In the genomic region with DNA sequence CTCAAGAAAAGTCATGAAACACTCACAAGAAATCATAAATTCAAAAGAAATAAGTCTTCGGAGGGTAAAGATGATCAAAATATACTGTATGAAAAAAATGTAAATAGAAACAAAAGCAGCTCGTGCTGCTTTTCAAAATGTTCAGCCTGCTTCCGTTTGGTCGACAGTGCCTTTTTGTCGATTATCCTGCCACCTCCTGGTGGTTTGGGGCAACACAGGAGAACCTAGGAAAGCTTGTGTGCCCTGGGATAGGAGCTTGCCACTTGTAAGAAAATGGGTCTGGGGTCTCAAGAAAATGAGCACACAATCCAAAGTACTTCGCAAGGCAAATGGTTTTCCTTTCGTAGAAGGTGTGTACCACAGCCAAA, we compare ENCODE assay signal across 8 mouse cellular contexts. TPM values are rescaled to one million over a fixed set of nuclear protein-coding genes. Genes with fewer than 3 reads are reported as not detected.
DNase-seq lines count a peak whose midpoint lies in the region; ATAC-seq and TF ChIP-seq lines count a peak whose summit lies in the region.

No protein-coding gene starts in this region.

- H3K36me3 ChIP-seq in forebrain, embryonic 12.5 days (replicated peaks) = no peaks in the 10 kb centered on the region

- peak overlapping the region; percentile 78 for H3K4me2 ChIP-seq in forebrain, embryonic 12.5 days

- under 1% methylated on average over 7 of the region's 7 CpGs for WGBS in forebrain, embryonic 12.5 days

- H3K4me3 ChIP-seq in forebrain, embryonic 12.5 days (replicated peaks) = peak overlapping the region; percentile 68
- peak overlapping the region; percentile 82 for H3K4me3 ChIP-seq in layer of hippocampus, adult 2 months

- no peak overlapping the region for H3K27ac ChIP-seq in forebrain, embryonic 12.5 days
- peak overlapping the region; percentile 36; the same call in 1 of the 2 replicates for H3K27ac ChIP-seq in layer of hippocampus, adult 2 months

- no peaks in the 10 kb centered on the region; the same call in 1 of the 2 replicates for H3K4me1 ChIP-seq in forebrain, embryonic 12.5 days

- no peak for ATAC-seq in forebrain, embryonic 12.5 days (ENCODE audit: low FRiP score)

- H3K9me3 ChIP-seq in forebrain, embryonic 12.5 days = no peaks in the 10 kb centered on the region

- H3K9ac ChIP-seq in forebrain, embryonic 12.5 days = no peak overlapping the region

- peak; percentile 91 for TF ChIP-seq CTCF in layer of hippocampus, adult 2 months (conservative IDR thresholded peaks at IDR 0.05)

- DNase-seq in MEL-GATA-1-ER (ENCODE audit: extremely low read depth, low read depth) = peak; percentile 95
- DNase-seq in c-Kit-positive CD71-positive TER-119-negative erythroid progenitor cells, embryonic 14.5 days (ENCODE audit: low read depth) = peak; percentile 87
- peak; percentile 84 for DNase-seq in heart, postnatal 4 days
- peak; percentile 70 to 78 for DNase-seq in layer of hippocampus, adult 2 months (ENCODE audit: low spot score in 2 of 2)
- DNase-seq in lung, postnatal 14 days = peak; percentile 81
- peak; percentile 92 for DNase-seq in retina, embryonic 14.5 days (ENCODE audit: low spot score)
- peak; percentile 88 for DNase-seq in thymus, postnatal 4 days

- H3K27me3 ChIP-seq in forebrain, embryonic 12.5 days = no peaks in the 10 kb centered on the region

RNA-seq across cellular contexts. Expression of a gene that starts 21.9 kb away (rescaled TPM):
- 0.54 and 0.84 TPM in 2 replicates for polyA plus RNA-seq in forebrain, embryonic 12.5 days (2016; fragmentation: Nextera tagmentation; extraction: Ambion mirVana)
- total RNA-seq in heart, postnatal 4 days (2021) = 10 to 100 TPM; 95.6 to 97.0 TPM
- total RNA-seq in layer of hippocampus, adult 2 months (2021) = under 1 TPM in 1 of 2 experiments, not detected in 1; 0.23 TPM

RNA-seq across cellular contexts. Expression of a gene that starts 51.0 kb away (rescaled TPM):
- polyA plus RNA-seq in forebrain, embryonic 12.5 days (2016; fragmentation: Nextera tagmentation; extraction: Ambion mirVana) = not detected in 2 replicates
- total RNA-seq in heart, postnatal 4 days (2021) = under 1 TPM in 1 of 2 experiments, not detected in 1; 0.50 TPM
- total RNA-seq in layer of hippocampus, adult 2 months (2021) = not detected

RNA-seq across cellular contexts. Expression of a gene that starts 54.7 kb away (rescaled TPM):
- 40.4 and 40.8 TPM in 2 replicates for polyA plus RNA-seq in forebrain, embryonic 12.5 days (2016; fragmentation: Nextera tagmentation; extraction: Ambion mirVana)
- 100 to 1,000 TPM; 286 to 331 TPM for total RNA-seq in heart, postnatal 4 days (2021)
- total RNA-seq in layer of hippocampus, adult 2 months (2021) = 10 to 100 TPM; 22.6 to 36.4 TPM

Comparison
In these comparisons a context has a peak if more than half of its experiments do, and no peak if none do; other contexts are left out.
1. RNA of a gene that starts 21.9 kb away (total RNA-seq): 95.6 to 97.0 TPM in heart, postnatal 4 days; 0.23 TPM in layer of hippocampus, adult 2 months; every median in the first group is over 10 times any median in the second.
2. RNA of a gene that starts 54.7 kb away (total RNA-seq): 286 to 331 TPM in heart, postnatal 4 days; 22.6 to 36.4 TPM in layer of hippocampus, adult 2 months; every median in the first group is over 4 times any median in the second.
3. Peak in every context shown above with its lines, with median percentiles within 50 percentile points of each other: DNase-seq.